ENCODE assay signal across 14 mouse cellular contexts in genomic region chr2:157328106-157328505, GRCm38 (mm10). TPM values are rescaled to one million over a fixed set of nuclear protein-coding genes. Genes with fewer than 3 reads are reported as not detected.
DNase-seq lines count a peak whose midpoint lies in the region; ATAC-seq and TF ChIP-seq lines count a peak whose summit lies in the region.
"Had no signal": no experiment of that assay in that cellular context is flagged by ENCODE, and none has a peak within 500 bp of the region (broad histone marks: within the 10 kb centered on the region; RNA-seq: fewer than 3 reads in every experiment).

No protein-coding gene starts in this region.

- no peak for TF ChIP-seq CTCF in hindbrain, postnatal 0 days (IDR thresholded peaks at IDR 0.05; ENCODE audit: low read depth)

- 0 out of 2 replicates have a peak overlapping the region, but pooled peaks have one; percentile 39 for H3K27ac ChIP-seq in neural tube, embryonic 11.5 days (ENCODE audit: low read depth, low read length)
- peak overlapping the region; percentile 93 for H3K27ac ChIP-seq in forebrain, embryonic 12.5 days
- H3K27ac ChIP-seq in hindbrain, postnatal 0 days, result no peak overlapping the region
- H3K27ac ChIP-seq in stomach, embryonic 16.5 days (ENCODE audit: low read length), result no peak overlapping the region

- H3K4me2 ChIP-seq in neural tube, embryonic 11.5 days (ENCODE audit: low read depth), result no peak overlapping the region
- peak overlapping the region; percentile 15 for H3K4me2 ChIP-seq in forebrain, embryonic 12.5 days
- no peak overlapping the region for H3K4me2 ChIP-seq in hindbrain, postnatal 0 days (ENCODE audit: low read depth, low read length)
- no peak overlapping the region for H3K4me2 ChIP-seq in stomach, embryonic 16.5 days (ENCODE audit: low read depth, low read length)

- no peaks in the 10 kb centered on the region for H3K27me3 ChIP-seq in neural tube, embryonic 11.5 days (ENCODE audit: control insufficient read depth, insufficient read depth, low read length)
- no peaks in the 10 kb centered on the region for H3K27me3 ChIP-seq in forebrain, embryonic 12.5 days
- H3K27me3 ChIP-seq in hindbrain, postnatal 0 days (ENCODE audit: insufficient read depth, low read length), result no peaks in the 10 kb centered on the region
- H3K27me3 ChIP-seq in stomach, embryonic 16.5 days (ENCODE audit: control insufficient read depth, insufficient read depth, low read length), result no peaks in the 10 kb centered on the region

- 27% methylated on average over 5 of the region's 5 CpGs for WGBS in neural tube, embryonic 11.5 days
- WGBS in forebrain, embryonic 12.5 days, result 3% methylated on average over 5 of the region's 5 CpGs
- 27% methylated on average over 5 of the region's 5 CpGs for WGBS in hindbrain, postnatal 0 days
- 48% methylated on average over 5 of the region's 5 CpGs for WGBS in stomach, embryonic 16.5 days

- no peak overlapping the region for H3K9ac ChIP-seq in neural tube, embryonic 11.5 days (ENCODE audit: low read length)
- no peak overlapping the region for H3K9ac ChIP-seq in forebrain, embryonic 12.5 days
- no peak overlapping the region for H3K9ac ChIP-seq in hindbrain, postnatal 0 days (replicated peaks; ENCODE audit: low read length)
- no peak overlapping the region for H3K9ac ChIP-seq in stomach, embryonic 16.5 days (ENCODE audit: low read length)

- peak; percentile 54 for ATAC-seq in neural tube, embryonic 11.5 days (ENCODE audit: insufficient read depth, low FRiP score, low TSS enrichment)
- peak; percentile 78 for ATAC-seq in forebrain, embryonic 12.5 days (ENCODE audit: low FRiP score)
- peak; percentile 30 for ATAC-seq in hindbrain, postnatal 0 days
- peak; percentile 6; the same call in 1 of the 2 replicates for ATAC-seq in stomach, embryonic 16.5 days (ENCODE audit: insufficient read depth, low FRiP score)

- DNase-seq in neural tube, embryonic 11.5 days (ENCODE audit: low spot score), result no peak
- no peak for DNase-seq in neural tube, embryonic 10.5 days (ENCODE audit: extremely low spot score, low spot score)
- DNase-seq in hindbrain, postnatal 0 days (ENCODE audit: low spot score), result no peak
- DNase-seq in frontal cortex, postnatal 36 days (ENCODE audit: low spot score in 2 of 2), result no peak
- no peak for DNase-seq in cerebellum, postnatal 10 days
- DNase-seq in left cerebral cortex, postnatal 25 days (ENCODE audit: low spot score in 2 of 2), result no peak
- DNase-seq: adrenal gland, postnatal 36 days; kidney, postnatal 25 days; liver had no signal

- H3K4me3 ChIP-seq in neural tube, embryonic 11.5 days (ENCODE audit: low read depth, low read length), result no peak overlapping the region
- H3K4me3 ChIP-seq in forebrain, embryonic 12.5 days (replicated peaks), result no peak overlapping the region
- H3K4me3 ChIP-seq in hindbrain, postnatal 0 days (ENCODE audit: low read length), result no peak overlapping the region
- no peak overlapping the region for H3K4me3 ChIP-seq in stomach, embryonic 16.5 days (replicated peaks; ENCODE audit: low read length)

- intact Hi-C loops in left cerebral cortex, postnatal 25 days (cut with DNase I), result no loop called here

- peaks cover 8% of the 10 kb centered on the region; the same call in 1 of the 2 replicates for H3K4me1 ChIP-seq in neural tube, embryonic 11.5 days (ENCODE audit: control insufficient read depth, insufficient read depth, low read length)
- peaks cover 47% of the 10 kb centered on the region for H3K4me1 ChIP-seq in forebrain, embryonic 12.5 days
- H3K4me1 ChIP-seq in hindbrain, postnatal 0 days (ENCODE audit: insufficient read depth, low read length), result peaks cover 8% of the 10 kb centered on the region
- no peaks in the 10 kb centered on the region; the same call in 1 of the 2 replicates for H3K4me1 ChIP-seq in stomach, embryonic 16.5 days (ENCODE audit: control insufficient read depth, insufficient read depth, low read length)

- no peaks in the 10 kb centered on the region for H3K9me3 ChIP-seq in neural tube, embryonic 11.5 days (ENCODE audit: control insufficient read depth, low read length)
- no peaks in the 10 kb centered on the region for H3K9me3 ChIP-seq in forebrain, embryonic 12.5 days
- H3K9me3 ChIP-seq in hindbrain, postnatal 0 days (ENCODE audit: low read length), result no peaks in the 10 kb centered on the region
- H3K9me3 ChIP-seq in stomach, embryonic 16.5 days (replicated peaks; ENCODE audit: control insufficient read depth, low read length), result no peaks in the 10 kb centered on the region

- 0 out of 2 replicates have a peak, but pooled peaks cover 5% of the 10 kb centered on the region for H3K36me3 ChIP-seq in neural tube, embryonic 11.5 days (ENCODE audit: control insufficient read depth, insufficient read depth, low read length)
- peaks cover 51% of the 10 kb centered on the region for H3K36me3 ChIP-seq in forebrain, embryonic 12.5 days (replicated peaks)
- peaks cover 31% of the 10 kb centered on the region for H3K36me3 ChIP-seq in hindbrain, postnatal 0 days (ENCODE audit: insufficient read depth, low read length)
- H3K36me3 ChIP-seq in stomach, embryonic 16.5 days (ENCODE audit: control insufficient read depth, insufficient read depth, low read length), result peaks cover 21% of the 10 kb centered on the region; the same call in 1 of the 2 replicates

RNA-seq across cellular contexts. Expression of gene Ghrh, which starts 19.2 kb away (rescaled TPM):
- polyA plus RNA-seq in neural tube, embryonic 11.5 days (2014; fragmentation: Nextera tagmentation; extraction: Ambion mirVana), result not detected in 2 replicates
- 1.00 and 2.2 TPM in 2 replicates for polyA plus RNA-seq in forebrain, embryonic 12.5 days (2016; fragmentation: Nextera tagmentation; extraction: Ambion mirVana)
- not detected in 2 replicates for total RNA-seq in hindbrain, postnatal 0 days (2014; rRNA removed)
- polyA plus RNA-seq in hindbrain, postnatal 0 days (2015; fragmentation: Nextera tagmentation; extraction: Ambion mirVana), result 1.0 and 1.7 TPM in 2 replicates
- 0.30 and 0.51 TPM in 2 replicates for polyA plus RNA-seq in stomach, embryonic 16.5 days (2015; fragmentation: Nextera tagmentation; extraction: Ambion mirVana)
- not detected for total RNA-seq in left cerebral cortex, postnatal 25 days (2021)
- total RNA-seq: adrenal gland, postnatal 36 days; heart, adult 8-10 months; left cerebral cortex, adult 18-20 months had no signal
- polyA plus RNA-seq: lung, embryonic 16.5 days had no signal

RNA-seq across cellular contexts. Expression of gene Manbal, which starts 39.3 kb away (rescaled TPM):
- 34.9 and 36.8 TPM in 2 replicates for polyA plus RNA-seq in neural tube, embryonic 11.5 days (2014; fragmentation: Nextera tagmentation; extraction: Ambion mirVana)
- 68.8 and 69.4 TPM in 2 replicates for polyA plus RNA-seq in forebrain, embryonic 12.5 days (2016; fragmentation: Nextera tagmentation; extraction: Ambion mirVana)
- 69.6 and 74.4 TPM in 2 replicates for total RNA-seq in hindbrain, postnatal 0 days (2014; rRNA removed)
- 133 and 135 TPM in 2 replicates for polyA plus RNA-seq in hindbrain, postnatal 0 days (2015; fragmentation: Nextera tagmentation; extraction: Ambion mirVana)
- polyA plus RNA-seq in stomach, embryonic 16.5 days (2015; fragmentation: Nextera tagmentation; extraction: Ambion mirVana), result 76.3 and 78.0 TPM in 2 replicates
- 10 to 100 TPM; 64.8 to 65.6 TPM for total RNA-seq in left cerebral cortex, postnatal 25 days (2021)

RNA-seq across cellular contexts. Expression of gene Mroh8, which starts 48.8 kb away (rescaled TPM):
- 0.73 and 0.95 TPM in 2 replicates for polyA plus RNA-seq in neural tube, embryonic 11.5 days (2014; fragmentation: Nextera tagmentation; extraction: Ambion mirVana)
- 0.67 and 0.88 TPM in 2 replicates for polyA plus RNA-seq in forebrain, embryonic 12.5 days (2016; fragmentation: Nextera tagmentation; extraction: Ambion mirVana)
- total RNA-seq in hindbrain, postnatal 0 days (2014; rRNA removed), result 0.25 TPM in 1 of 2 replicates, not detected in the other
- polyA plus RNA-seq in hindbrain, postnatal 0 days (2015; fragmentation: Nextera tagmentation; extraction: Ambion mirVana), result 0.42 and 0.70 TPM in 2 replicates
- 0.43 and 0.50 TPM in 2 replicates for polyA plus RNA-seq in stomach, embryonic 16.5 days (2015; fragmentation: Nextera tagmentation; extraction: Ambion mirVana)
- total RNA-seq in left cerebral cortex, postnatal 25 days (2021), result 1 to 10 TPM; 1.0 to 1.4 TPM

RNA-seq across cellular contexts. Expression of gene Rpn2, which starts 49.3 kb away (rescaled TPM):
- 261 and 267 TPM in 2 replicates for polyA plus RNA-seq in neural tube, embryonic 11.5 days (2014; fragmentation: Nextera tagmentation; extraction: Ambion mirVana)
- 217 and 221 TPM in 2 replicates for polyA plus RNA-seq in forebrain, embryonic 12.5 days (2016; fragmentation: Nextera tagmentation; extraction: Ambion mirVana)
- total RNA-seq in hindbrain, postnatal 0 days (2014; rRNA removed), result 240 and 253 TPM in 2 replicates
- 201 and 204 TPM in 2 replicates for polyA plus RNA-seq in hindbrain, postnatal 0 days (2015; fragmentation: Nextera tagmentation; extraction: Ambion mirVana)
- 341 and 347 TPM in 2 replicates for polyA plus RNA-seq in stomach, embryonic 16.5 days (2015; fragmentation: Nextera tagmentation; extraction: Ambion mirVana)
- 100 to 1,000 TPM; 124 to 130 TPM for total RNA-seq in left cerebral cortex, postnatal 25 days (2021)

Comparison
In these comparisons a context has a peak if more than half of its experiments do, and no peak if none do; other contexts are left out.
1. ATAC-seq: peak in every context shown above with its lines; median percentile 78 in forebrain, embryonic 12.5 days; 54 in neural tube, embryonic 11.5 days; 30 in hindbrain, postnatal 0 days; 6 in stomach, embryonic 16.5 days.
2. H3K27ac ChIP-seq: peak in neural tube, embryonic 11.5 days (single experiment) and forebrain, embryonic 12.5 days (single experiment); none in hindbrain, postnatal 0 days (single experiment) and stomach, embryonic 16.5 days (single experiment).